Mouse (Mus musculus) kidney, postnatal 0 days (tissue): Measurements from ENCODE around the gene Ccdc194. TPM values are rescaled to one million over a fixed set of nuclear protein-coding genes. Genes with fewer than 3 reads are reported as not detected.
A peak's percentile ranks its signal among the peaks of the same experiment; 100 is the strongest.

Source experiments
- ATAC-seq: fragments of 200-750 bp; cut with Nextera tagmentation; replicated peaks from 2 replicates; pipeline ENCODE4 v1.8.0; 2017; ENCODE audit warnings: low read depth, moderate number of reproducible peaks, moderate TSS enrichment, moderate library complexity; ENCODE audit not compliant: low FRiP score
- DNase-seq: peaks from one replicate; pipeline ENCODE4 v3.0.0-alpha.2; 2016; ENCODE audit warnings: low spot score
- H3K27ac ChIP-seq: fragments of 300-500 bp; sonication (generic); 2 replicates; pipeline ENCODE4 v1.5.1; 2014; ENCODE audit warnings: mild to moderate bottlenecking
- H3K27me3 ChIP-seq: fragments of 300-500 bp; sonication (generic); 2 replicates; pipeline ENCODE4 v1.6.1; 2014; ENCODE audit warnings: low read length, mixed read lengths; ENCODE audit not compliant: insufficient read depth
- H3K36me3 ChIP-seq: fragments of 300-500 bp; sonication (generic); 2 replicates; pipeline ENCODE4 v1.6.1; 2014; ENCODE audit warnings: low read length, mixed read lengths; ENCODE audit not compliant: insufficient read depth
- H3K4me1 ChIP-seq: fragments of 300-500 bp; sonication (generic); replicated peaks from 2 replicates; pipeline ENCODE4 v1.6.1; 2014; ENCODE audit warnings: antibody characterized with exemption, low read length, mixed read lengths; ENCODE audit not compliant: insufficient read depth
- H3K4me2 ChIP-seq: fragments of 300-500 bp; sonication (generic); 2 replicates; pipeline ENCODE4 v1.6.1; 2014; ENCODE audit warnings: mild to moderate bottlenecking, low read length, moderate library complexity, mixed read lengths
- H3K4me3 ChIP-seq: fragments of 300-500 bp; sonication (generic); replicated peaks from 2 replicates; pipeline ENCODE4 v1.5.1; 2014; ENCODE audit warnings: low read depth, low read length
- H3K9ac ChIP-seq: fragments of 300-500 bp; sonication (generic); 2 replicates; pipeline ENCODE4 v1.6.1; 2014; ENCODE audit warnings: low read depth, low read length
- H3K9me3 ChIP-seq: fragments of 300-500 bp; sonication (generic); replicated peaks from 2 replicates; pipeline ENCODE4 v1.6.1; 2016; ENCODE audit warnings: low read length, inconsistent platforms, mixed read lengths
- CTCF ChIP-seq: IDR thresholded peaks from 2 replicates; pipeline ENCODE4 v1.5.1; 2016; ENCODE audit warnings: antibody characterized with exemption, low read depth, mild to moderate bottlenecking, moderate library complexity
- whole genome bisulfite sequencing: fragments of 180-500 bp; shearing (Covaris S2); extraction: QIAGEN DNeasy Blood & Tissue Kit; methylation state at CpG from one replicate; pipeline ENCODE4 v1.1.7; 2014; 5-methylcytosine and 5-hydroxymethylcytosine counted together
- polyA plus RNA-seq: library from polyadenylated mRNA; unstranded; fragments of >200 nt; fragmentation: Nextera tagmentation; extraction: Ambion mirVana; gene quantifications from 2 replicates; pipeline ENCODE4 v1.2.1, GENCODE M21; 2015

Gene Ccdc194
- polyA plus RNA-seq, 1 experiment from 2014 or later: 0.20 TPM

GRCm38 (mm10) chr8:71495811-71496210 lies 29.7 kb downstream of the Ccdc194 start:
- Histone ChIP-seq H3K27ac (peak overlapping the region; percentile 80), H3K9me3 (no peaks in the 10 kb centered on the region), H3K36me3 (peaks cover 13% of the 10 kb centered on the region), H3K27me3 (no peaks in the 10 kb centered on the region), H3K4me2 (no peak overlapping the region), H3K4me3 (no peak overlapping the region), H3K9ac (no peak overlapping the region), H3K4me1 (peaks cover 28% of the 10 kb centered on the region)
- TF ChIP-seq CTCF: peak; percentile 15; the same call in 1 of the 2 replicates
- DNase-seq (no peak), ATAC-seq (no peak)
- WGBS: 70% methylated on average over 5 of the region's 5 CpGs

DNA sequence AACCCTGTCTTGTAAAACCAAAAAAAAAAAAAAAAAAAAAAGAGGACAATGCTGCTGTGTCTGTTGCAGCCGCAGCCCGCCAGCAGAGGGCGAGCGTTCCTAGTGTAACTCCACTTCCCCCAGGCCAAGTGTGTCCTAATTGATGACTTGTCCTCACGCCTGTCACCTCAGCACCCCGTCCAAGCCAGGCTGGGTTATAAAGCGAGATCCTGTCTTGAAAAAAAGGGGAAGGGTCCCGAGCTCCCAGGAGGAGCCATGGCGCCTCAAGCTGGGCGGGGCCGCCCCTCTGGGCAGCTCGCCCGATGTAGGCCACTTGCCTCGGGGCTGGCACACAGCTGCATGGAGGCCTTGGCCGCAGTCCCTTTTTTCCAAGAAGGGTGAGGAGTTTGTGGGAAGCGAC lies 30.5 kb downstream of the Ccdc194 start:
- peak overlapping the region; percentile 80 for H3K27ac ChIP-seq
- 19% methylated on average over 15 of the region's 16 CpGs for WGBS
- no peak overlapping the region for H3K4me2 ChIP-seq
- TF ChIP-seq CTCF: peak; percentile 86
- H3K9ac ChIP-seq: no peak overlapping the region
- peak; percentile 14 for ATAC-seq
- H3K9me3 ChIP-seq: no peaks in the 10 kb centered on the region
- peak; percentile 93 for DNase-seq
- no peaks in the 10 kb centered on the region for H3K27me3 ChIP-seq
- no peak overlapping the region for H3K4me3 ChIP-seq
- H3K36me3 ChIP-seq: peaks cover 17% of the 10 kb centered on the region
- H3K4me1 ChIP-seq: peaks cover 28% of the 10 kb centered on the region

GRCm38 (mm10) chr8:71488454-71488853 lies 37.1 kb downstream of the Ccdc194 start:
- TF ChIP-seq CTCF: peak; percentile 34; the same call in 1 of the 2 replicates
- peak overlapping the region; percentile 93 for H3K27ac ChIP-seq
- no peaks in the 10 kb centered on the region for H3K27me3 ChIP-seq
- peak overlapping the region; percentile 100 for H3K4me2 ChIP-seq
- H3K9me3 ChIP-seq: no peaks in the 10 kb centered on the region
- H3K4me1 ChIP-seq: peaks cover 18% of the 10 kb centered on the region; the same call in 1 of the 2 replicates
- WGBS: under 1% methylated on average over 22 of the region's 22 CpGs
- peaks cover 12% of the 10 kb centered on the region; the same call in 1 of the 2 replicates for H3K36me3 ChIP-seq
- peak overlapping the region; percentile 71 for H3K4me3 ChIP-seq
- DNase-seq: peak; percentile 98
- ATAC-seq: peak; percentile 88
- H3K9ac ChIP-seq: peak overlapping the region; percentile 80

GRCm38 (mm10) chr8:71487691-71488445 lies 37.6 kb downstream of the Ccdc194 start, which contains the start of gene Gtpbp3:
Gene Gtpbp3 (plus strand): TSS chr8:71488103.
- Histone ChIP-seq H3K9me3 (no peaks in the 10 kb centered on the region), H3K9ac (peak within 1 kb of the TSS; percentile 80), H3K4me3 (peak within 1 kb of the TSS; percentile 71), H3K4me2 (peak within 1 kb of the TSS; percentile 100), H3K27ac (peak within 1 kb of the TSS; percentile 93), H3K36me3 (peaks cover 12% of the 10 kb centered on the region; the same call in 1 of the 2 replicates), H3K4me1 (peaks cover 18% of the 10 kb centered on the region; the same call in 1 of the 2 replicates), H3K27me3 (no peaks in the 10 kb centered on the region)
- WGBS: under 1% methylated on average over 33 of the region's 33 CpGs
- no peak for TF ChIP-seq CTCF
- DNase-seq (peak; percentile 89), ATAC-seq (peak; percentile 29; the same call in 1 of the 2 replicates)

DNA sequence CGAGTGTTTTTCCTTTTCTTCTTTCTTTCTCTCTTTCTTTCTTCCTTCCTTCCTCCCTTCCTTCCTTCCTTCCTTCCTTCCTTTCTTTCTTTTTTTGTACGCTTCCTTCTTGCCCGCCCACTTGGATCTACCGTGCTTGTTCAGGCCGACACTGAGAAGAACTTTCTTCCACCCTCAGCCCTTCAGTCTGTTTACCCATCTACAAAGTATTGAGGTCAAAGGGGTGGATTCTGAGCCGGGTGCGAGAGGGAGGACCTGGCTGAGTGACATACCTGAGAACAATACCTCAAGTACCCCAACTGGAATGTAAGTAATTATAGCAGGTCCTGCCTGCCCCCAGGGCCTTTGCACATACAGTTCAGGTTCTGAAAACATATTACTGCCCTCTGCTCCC lies 39.4 kb downstream of the Ccdc194 start:
- Histone ChIP-seq H3K9me3 (no peaks in the 10 kb centered on the region), H3K4me2 (peak overlapping the region; percentile 83), H3K9ac (no peak overlapping the region), H3K27ac (no peak overlapping the region), H3K4me1 (peaks cover 18% of the 10 kb centered on the region; the same call in 1 of the 2 replicates), H3K36me3 (0 out of 2 replicates have a peak, but pooled peaks cover 4% of the 10 kb centered on the region), H3K4me3 (peak overlapping the region; percentile 55; the same call in 1 of the 2 replicates), H3K27me3 (no peaks in the 10 kb centered on the region)
- ATAC-seq (no peak), DNase-seq (no peak)
- WGBS: 11% methylated on average over 7 of the region's 7 CpGs
- no peak for TF ChIP-seq CTCF
